Mouse (Mus musculus) ovary, postnatal 10 days (tissue): ENCODE measurements around the gene Usp31.

ENCODE experiments used
- DNase-seq: peaks from one replicate; pipeline ENCODE4 v3.0.0; 2022; ENCODE audit warnings: low spot score

Gene Usp31

DNA sequence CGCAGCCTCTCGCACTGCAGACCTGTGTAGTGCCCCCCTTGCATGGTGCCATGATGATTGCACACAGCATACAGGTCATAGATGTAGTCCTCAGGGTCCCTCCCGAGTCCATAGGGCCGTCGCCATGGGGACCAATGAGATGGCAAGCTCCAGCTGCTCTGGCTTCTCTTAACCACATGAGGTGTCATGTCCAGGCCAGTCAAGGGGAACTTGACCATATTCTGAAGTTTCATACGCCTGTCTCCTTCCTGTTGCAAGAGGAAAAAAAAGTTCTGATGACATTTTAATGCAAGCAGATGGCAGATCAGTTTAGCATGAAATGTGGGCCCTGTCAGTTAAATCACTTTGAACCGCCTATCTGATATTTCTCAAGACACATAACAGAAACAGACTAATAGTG lies 48.2 kb downstream of the Usp31 start:
- DNase-seq = no peak

DNA sequence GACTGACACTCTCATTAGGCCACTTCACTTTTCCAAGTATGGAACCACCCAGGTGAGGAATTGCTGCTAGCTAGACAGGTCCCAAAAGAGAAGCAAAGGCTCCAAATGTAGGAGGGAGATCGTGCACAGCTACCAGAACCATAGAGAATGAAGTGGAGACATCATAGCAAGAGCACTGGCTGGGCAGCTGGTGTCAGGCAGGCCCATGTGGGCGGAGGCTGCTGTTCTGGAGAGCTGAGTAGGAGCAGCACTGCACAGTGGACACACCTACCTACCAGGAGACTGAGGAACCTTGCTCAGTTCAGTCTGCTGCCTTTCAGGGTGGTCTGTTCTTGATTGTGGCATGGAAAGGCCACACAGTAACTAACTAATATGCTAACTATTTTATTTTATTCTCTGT lies 52.4 kb downstream of the Usp31 start:
- no peak for DNase-seq

DNA sequence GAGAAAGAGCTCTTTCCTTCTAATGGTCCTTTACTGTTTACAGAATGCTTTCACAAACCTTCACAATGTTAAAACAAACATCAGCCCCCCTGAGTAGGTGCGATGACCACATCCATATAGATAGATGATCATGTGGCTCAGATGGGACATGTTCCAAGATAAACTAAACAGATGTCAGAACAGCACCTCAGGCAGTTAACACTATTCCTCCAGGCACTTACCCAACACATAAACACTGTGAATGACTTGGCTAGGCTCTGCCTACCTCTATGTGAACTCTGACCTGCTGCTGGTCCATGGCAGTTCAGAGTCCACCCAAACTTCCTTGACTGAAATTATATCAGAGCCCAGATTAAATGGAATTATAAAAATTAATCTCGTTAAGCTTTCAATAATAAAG lies 54.4 kb downstream of the Usp31 start:
- no peak for DNase-seq

DNA sequence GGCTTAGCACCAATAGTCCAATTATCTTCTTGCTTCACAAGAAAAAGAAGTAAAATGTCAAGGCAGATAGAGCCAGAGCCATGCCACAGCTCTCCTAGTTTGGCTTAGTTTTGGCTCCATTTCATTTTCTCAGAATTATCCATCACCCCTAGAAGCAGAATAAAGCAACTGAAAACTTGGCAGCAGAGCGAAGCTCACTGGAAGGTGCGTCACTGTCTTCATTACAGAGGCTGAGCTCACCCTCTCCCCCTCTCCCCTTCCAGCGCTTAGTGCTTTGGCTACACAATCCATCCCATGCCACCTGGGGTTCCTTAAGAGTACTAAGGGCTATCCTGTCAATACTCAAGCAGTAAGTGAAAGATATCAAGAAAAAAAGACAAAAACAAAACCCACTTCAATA lies 56.3 kb downstream of the Usp31 start:
- DNase-seq = no peak

DNA sequence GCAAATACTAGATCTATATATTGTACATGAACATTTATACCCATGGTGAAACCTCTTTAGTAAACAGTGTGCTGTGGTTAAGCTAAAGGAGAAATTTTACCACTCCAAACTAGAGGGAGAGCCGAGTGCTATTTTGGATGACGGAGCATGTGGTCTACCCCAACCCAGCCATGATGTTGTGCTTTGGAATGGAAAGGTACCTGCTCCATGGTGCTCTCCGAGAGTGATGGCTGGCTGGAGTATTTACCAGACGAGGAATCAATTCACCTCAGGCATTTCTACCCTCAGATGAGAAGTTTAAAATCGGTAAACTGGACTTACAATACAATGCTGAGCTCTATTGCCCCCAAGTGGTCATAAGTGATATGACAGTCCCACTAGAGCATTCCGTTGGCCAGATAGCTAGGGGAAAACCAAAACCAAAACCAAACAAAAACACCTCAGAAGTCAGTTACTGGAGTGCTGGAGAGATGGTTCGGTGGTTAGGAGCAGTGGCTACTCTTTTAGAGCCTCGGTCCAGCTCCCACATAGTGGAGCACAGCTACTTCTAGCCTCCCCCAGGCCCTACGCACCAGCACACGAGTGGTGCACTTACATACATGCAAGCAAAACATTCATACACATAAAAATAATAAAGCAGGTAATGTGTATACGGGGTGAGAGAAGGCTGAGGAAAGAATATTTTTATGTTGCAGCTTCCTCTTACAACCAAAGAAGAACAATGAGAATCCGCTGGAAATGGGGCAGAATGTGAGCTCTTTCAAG lies 65.9 kb downstream of the Usp31 start:
- no peak for DNase-seq

DNA sequence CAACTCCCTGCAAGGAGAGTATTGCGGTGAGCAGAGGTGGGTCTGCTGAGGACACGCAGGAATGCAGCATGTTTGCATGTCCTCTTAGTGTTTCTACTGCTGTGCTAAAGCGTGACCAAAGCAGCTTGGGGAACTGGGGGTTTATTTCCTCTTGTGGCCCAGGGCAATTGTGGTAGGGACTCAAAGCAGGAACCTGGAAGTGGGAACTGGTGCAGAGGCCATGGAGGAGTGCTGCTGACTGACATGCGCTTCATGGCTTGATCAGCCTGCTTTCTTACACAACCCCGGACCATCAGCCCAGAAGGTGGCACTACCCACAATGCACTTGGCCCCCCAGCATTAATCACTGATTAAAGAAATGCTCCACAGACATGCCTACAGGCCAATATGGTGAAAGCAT lies 70.3 kb downstream of the Usp31 start:
- DNase-seq = no peak

DNA sequence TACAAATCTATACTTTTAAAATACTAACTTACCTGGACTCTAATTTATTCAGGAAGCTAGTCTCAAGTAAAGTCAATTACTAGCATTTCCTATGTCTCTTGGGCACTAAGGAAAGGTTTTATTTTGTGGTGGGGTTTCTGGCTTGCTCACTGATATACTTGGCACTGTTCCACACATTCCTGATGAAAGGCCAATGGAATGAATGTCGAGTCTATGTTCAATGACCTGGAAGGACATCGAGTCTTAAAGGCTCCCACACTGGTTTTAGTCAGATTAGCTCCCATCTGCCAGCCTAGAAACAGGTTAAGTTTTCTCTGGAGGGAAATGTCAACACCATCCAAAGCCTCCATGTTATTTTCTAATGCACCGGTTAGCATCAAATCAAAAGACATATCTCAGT lies 72.8 kb downstream of the Usp31 start:
- no peak for DNase-seq

DNA sequence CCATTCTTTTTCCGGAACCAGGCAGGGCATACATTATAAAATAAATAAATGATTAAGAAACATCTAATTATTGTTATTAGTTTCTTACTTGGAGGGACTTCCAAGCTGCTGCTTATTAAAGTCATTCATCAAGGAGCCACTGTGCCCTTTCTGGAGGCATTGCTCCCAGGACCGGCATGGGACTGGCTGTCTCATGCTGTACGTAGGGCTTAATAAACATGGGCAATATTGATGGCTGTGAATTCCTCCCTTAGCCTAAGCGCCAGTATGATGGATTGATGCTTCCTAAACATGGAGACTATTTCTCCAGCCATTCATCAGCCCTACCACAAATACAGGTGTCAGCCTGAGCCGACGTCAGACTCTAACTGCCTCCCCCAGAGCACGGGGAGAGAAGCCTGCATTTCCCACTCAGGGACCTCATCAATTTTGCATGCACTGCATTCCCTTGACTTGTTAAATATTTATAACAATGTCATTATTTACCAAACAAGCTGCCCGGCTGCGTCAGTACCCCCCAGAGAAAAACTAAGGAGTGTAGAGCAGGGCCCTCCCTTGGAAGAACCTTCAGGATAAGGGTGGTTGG lies 84.1 kb downstream of the Usp31 start:
- DNase-seq = no peak

DNA sequence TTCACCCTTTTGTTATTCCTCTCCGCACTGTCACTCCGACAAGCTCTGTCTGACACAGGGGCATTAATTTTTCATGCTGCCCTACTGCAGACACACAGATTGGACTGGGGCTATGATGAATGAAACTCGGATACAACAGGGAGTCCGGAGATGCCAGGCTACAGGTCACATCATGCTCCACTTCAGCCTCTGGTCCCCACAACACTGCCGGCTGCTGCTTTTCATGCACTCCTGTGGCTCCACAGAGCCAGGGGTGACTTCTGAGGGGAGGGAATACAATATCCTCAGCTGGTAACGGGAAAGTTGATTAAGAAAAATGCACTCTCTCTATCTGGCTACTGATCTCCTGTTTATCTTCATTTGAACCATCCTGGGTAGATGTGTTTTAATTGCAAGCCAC lies 84.6 kb downstream of the Usp31 start:
- DNase-seq = no peak

DNA sequence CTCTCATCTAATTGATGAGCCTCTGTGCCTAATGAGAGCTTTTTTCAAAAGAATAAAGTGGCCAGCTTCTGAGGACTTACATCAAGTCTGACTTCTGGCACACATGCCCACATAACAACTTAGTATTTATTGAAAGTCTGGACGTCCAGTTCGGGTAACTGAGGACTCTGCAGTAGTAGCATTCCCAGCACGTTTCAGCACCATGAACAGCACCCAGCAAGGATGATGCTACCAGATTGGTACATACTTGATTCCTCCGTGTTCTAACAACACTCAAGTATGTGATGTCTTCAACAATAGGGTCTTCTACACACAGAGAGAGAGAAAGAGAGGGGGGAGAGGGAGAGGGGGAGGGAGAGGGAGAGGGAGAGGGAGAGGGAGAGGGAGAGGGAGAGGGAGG lies 105.4 kb downstream of the Usp31 start:
- DNase-seq = no peak

DNA sequence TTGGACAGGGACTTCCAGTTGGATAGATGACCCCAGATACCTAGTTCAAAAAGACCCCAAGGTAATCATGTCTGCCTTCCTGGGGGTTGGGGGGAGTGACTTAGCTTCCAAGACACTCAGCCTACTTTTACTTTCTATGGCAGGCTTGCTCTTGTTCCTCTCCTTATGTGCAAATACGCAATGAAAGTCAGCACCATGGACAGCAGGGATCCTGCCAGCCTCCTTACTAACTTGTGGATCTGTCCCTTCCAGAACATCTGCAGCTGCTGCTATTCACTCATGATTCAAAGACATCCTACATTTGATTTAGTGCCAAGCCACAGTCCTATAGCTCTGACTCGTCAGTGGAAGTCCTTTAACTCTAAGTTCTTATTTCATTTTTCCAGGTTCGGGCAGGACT lies 110.7 kb downstream of the Usp31 start:
- no peak for DNase-seq

DNA sequence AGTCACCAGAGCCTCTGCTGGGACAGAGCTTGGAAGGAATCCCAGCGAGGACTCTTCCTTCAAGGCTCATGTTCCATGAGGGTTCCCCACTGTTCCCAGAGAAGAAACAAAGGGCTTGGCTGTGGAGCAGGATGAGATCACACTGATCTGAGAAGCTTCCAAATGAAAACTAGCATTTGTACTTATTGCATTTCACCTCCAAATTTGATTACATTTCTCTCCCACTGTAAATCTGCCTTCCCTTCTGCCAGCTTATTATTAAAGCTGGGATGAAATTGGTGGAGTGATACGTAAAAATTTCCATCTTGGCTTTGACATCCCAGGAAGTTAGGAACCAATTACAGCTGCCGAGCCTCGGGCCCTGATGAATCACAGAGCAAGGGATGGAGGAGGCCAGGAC lies 111.6 kb downstream of the Usp31 start:
- DNase-seq = no peak

DNA sequence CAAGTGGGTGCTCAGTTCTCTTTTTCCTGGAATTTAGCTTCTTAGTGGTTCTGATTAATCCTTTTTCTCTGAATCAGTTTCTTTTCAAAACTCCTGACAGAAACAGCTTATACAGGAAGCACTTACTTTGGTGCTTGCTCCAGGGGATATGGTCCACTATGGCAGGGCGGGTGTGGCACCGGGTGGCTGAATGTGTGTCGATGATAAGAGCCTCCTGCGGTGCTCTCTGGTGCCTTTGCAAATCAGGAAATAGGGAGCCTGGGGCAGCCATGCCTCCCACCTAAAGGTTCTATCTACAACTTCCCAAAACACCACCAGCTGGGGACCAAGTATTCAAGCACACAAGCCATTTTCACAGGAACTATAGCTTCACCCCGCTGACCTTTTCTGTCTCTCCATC lies 112.0 kb downstream of the Usp31 start:
- DNase-seq = no peak

DNA sequence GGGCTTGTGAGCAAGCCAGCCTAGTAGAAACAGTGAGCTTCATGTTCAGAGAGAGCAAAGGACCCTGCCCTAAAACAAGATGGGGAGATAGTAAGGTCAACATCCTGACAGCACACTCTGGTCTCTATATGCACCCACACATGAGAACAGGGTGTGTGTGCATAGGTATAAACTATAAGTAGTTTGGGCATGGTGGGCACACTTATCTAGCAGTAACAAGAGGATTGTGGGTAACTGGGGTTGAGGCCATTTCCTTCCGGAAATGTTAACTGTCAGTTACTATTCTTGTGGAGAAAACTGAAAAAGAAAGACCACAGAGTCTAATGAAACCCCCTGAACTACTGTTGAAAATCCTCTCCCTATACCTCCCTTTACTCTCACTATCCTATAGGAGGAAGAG lies 112.4 kb downstream of the Usp31 start:
- DNase-seq = no peak
